In the genomic region with DNA sequence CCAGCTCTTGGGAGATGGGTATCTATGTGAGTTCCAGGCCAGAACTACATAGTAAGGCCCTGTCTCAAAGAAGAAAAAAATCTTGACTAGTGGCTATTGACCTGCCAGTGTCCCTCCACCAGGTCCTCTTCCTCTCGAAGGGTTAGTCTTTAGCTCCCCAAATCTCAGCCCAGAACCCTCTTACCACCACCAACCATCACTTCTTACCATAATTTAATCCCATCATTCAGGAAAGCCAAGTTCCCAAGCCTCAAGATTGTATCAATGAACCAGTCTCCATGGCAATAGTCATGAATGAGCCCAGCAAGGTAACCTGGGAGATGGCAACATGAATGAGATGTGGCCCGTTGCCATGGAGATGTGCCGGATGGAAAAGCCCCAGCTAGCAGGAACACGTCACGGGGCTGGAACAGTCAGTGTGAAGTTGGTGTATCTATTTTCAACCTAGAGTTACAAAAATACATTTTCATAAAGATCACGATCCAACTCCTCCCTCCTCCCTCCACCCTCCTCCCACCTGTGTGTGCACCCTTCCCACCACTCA, we compare ENCODE assay signal across 10 mouse cellular contexts.
DNase-seq lines count a peak whose midpoint lies in the region; ATAC-seq and TF ChIP-seq lines count a peak whose summit lies in the region.
"Had no signal": no experiment of that assay in that cellular context is flagged by ENCODE, and none has a peak within 500 bp of the region (broad histone marks: within the 10 kb centered on the region; RNA-seq: fewer than 3 reads in every experiment).

No protein-coding gene starts in this region.

- H3K36me3 ChIP-seq in forebrain, embryonic 13.5 days (ENCODE audit: poor library complexity, severe bottlenecking): no peaks in the 10 kb centered on the region
- no peaks in the 10 kb centered on the region for H3K36me3 ChIP-seq in midbrain, embryonic 12.5 days
- no peaks in the 10 kb centered on the region for H3K36me3 ChIP-seq in limb, embryonic 10.5 days

- TF ChIP-seq CTCF in layer of hippocampus, adult 2 months (conservative IDR thresholded peaks at IDR 0.05): no peak

- no peaks in the 10 kb centered on the region for H3K9me3 ChIP-seq in forebrain, embryonic 13.5 days (replicated peaks)
- H3K9me3 ChIP-seq in midbrain, embryonic 12.5 days: no peaks in the 10 kb centered on the region
- H3K9me3 ChIP-seq in limb, embryonic 10.5 days (replicated peaks): no peaks in the 10 kb centered on the region

- ATAC-seq in forebrain, embryonic 13.5 days: peak; percentile 81
- peak; percentile 30; the same call in 1 of the 2 replicates for ATAC-seq in midbrain, embryonic 12.5 days (ENCODE audit: low FRiP score, low read depth)
- ATAC-seq: inflammation-experienced regulatory T-cells, adult 6 months had no signal

- H3K4me2 ChIP-seq in forebrain, embryonic 13.5 days: no peak overlapping the region
- H3K4me2 ChIP-seq in midbrain, embryonic 12.5 days (replicated peaks): no peak overlapping the region
- H3K4me2 ChIP-seq: lung, embryonic 14.5 days had no signal

- H3K9ac ChIP-seq in forebrain, embryonic 13.5 days: no peak overlapping the region
- H3K9ac ChIP-seq in midbrain, embryonic 12.5 days (replicated peaks): no peak overlapping the region
- H3K9ac ChIP-seq: lung, embryonic 14.5 days had no signal

- H3K27me3 ChIP-seq in forebrain, embryonic 13.5 days: no peaks in the 10 kb centered on the region
- no peaks in the 10 kb centered on the region for H3K27me3 ChIP-seq in midbrain, embryonic 12.5 days
- no peaks in the 10 kb centered on the region for H3K27me3 ChIP-seq in limb, embryonic 10.5 days (ENCODE audit: low read depth, poor library complexity, severe bottlenecking)

- 32% methylated on average over 6 of the region's 6 CpGs for WGBS in forebrain, embryonic 13.5 days
- 30% methylated on average over 6 of the region's 6 CpGs for WGBS in midbrain, embryonic 12.5 days
- 86% methylated on average over 6 of the region's 6 CpGs for WGBS in limb, embryonic 10.5 days

- peak; percentile 63 for DNase-seq in R1 (ENCODE audit: low read depth, low spot score)
- DNase-seq in layer of hippocampus, adult 2 months (ENCODE audit: low spot score in 2 of 2): peak; percentile 84 to 92
- DNase-seq in natural killer cell, adult 2 months (ENCODE audit: low spot score in 2 of 2): no peak
- no peak for DNase-seq in urinary bladder, postnatal 10 days (ENCODE audit: low spot score)
- no peak for DNase-seq in retina, embryonic 14.5 days (ENCODE audit: low spot score)
- DNase-seq in limb, embryonic 10.5 days (ENCODE audit: low spot score): no peak
- DNase-seq: lung, embryonic 14.5 days had no signal

- no peak overlapping the region for H3K27ac ChIP-seq in forebrain, embryonic 13.5 days
- H3K27ac ChIP-seq in layer of hippocampus, adult 2 months: no peak overlapping the region
- H3K27ac ChIP-seq in midbrain, embryonic 12.5 days (replicated peaks): no peak overlapping the region
- no peak overlapping the region for H3K27ac ChIP-seq in limb, embryonic 10.5 days

- peaks cover 10% of the 10 kb centered on the region for H3K4me1 ChIP-seq in forebrain, embryonic 13.5 days
- peaks cover 12% of the 10 kb centered on the region for H3K4me1 ChIP-seq in midbrain, embryonic 12.5 days
- no peaks in the 10 kb centered on the region for H3K4me1 ChIP-seq in limb, embryonic 10.5 days

- no peak overlapping the region for H3K4me3 ChIP-seq in forebrain, embryonic 13.5 days
- H3K4me3 ChIP-seq in layer of hippocampus, adult 2 months: no peak overlapping the region
- no peak overlapping the region for H3K4me3 ChIP-seq in midbrain, embryonic 12.5 days
- no peak overlapping the region for H3K4me3 ChIP-seq in limb, embryonic 10.5 days

Comparison
In these comparisons a context has a peak if more than half of its experiments do, and no peak if none do; other contexts are left out.
1. DNase-seq: peak in R1 (single experiment) and layer of hippocampus, adult 2 months (2 of 2); none in natural killer cell, adult 2 months (0 of 2), urinary bladder, postnatal 10 days (single experiment), retina, embryonic 14.5 days (single experiment) and limb, embryonic 10.5 days (single experiment).